Mouse (Mus musculus) ovary, postnatal 36 days (tissue): Measurements from ENCODE around the gene Ift122.

Experiments
- DNase-seq: peaks from one replicate; pipeline ENCODE4 v3.0.0; 2022; ENCODE audit warnings: low spot score, mixed read lengths

Gene Ift122

GRCm38 (mm10) chr6:115959151-115959691 is 106.0 kb downstream of the Ift122 start:
- peak; percentile 76 for DNase-seq

- DNase-seq, result no peak
Observed at GRCm38 (mm10) chr6:115960322-115960721, 107.1 kb downstream of the Ift122 start.

- no peak for DNase-seq
Observed at GRCm38 (mm10) chr6:115961743-115962142, 108.5 kb downstream of the Ift122 start.

DNA sequence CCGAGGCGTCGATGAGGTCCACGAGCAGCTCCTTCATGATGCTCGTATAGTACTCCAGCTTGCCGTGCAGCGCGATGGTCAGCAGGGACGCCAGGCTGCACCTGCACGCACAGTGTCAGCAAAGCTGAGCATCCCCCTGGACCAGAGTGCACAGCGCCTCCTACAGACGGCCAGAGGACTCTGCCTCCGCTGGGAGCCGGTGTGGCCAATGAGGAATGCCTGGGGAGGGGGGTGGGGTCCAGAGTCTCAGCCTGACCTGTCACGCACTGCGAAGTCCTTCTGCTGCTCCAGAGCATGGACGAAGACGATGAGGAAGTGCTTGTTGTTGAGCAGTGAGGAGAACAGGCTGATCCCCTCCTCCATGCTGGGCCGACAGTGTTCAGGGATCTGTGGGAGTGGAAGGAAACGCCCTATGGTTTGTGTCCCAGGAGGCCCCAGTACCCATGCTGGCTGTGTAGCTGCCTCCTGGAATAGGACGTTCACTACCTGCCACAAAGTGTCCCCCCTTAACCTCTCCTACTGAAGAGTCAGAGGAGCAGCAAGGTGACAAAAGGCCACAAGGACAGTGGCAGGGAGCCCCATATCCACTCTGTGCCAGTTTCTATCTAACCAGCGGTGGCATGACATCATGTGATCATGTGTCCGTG is 109.3 kb downstream of the Ift122 start:
- no peak for DNase-seq

DNA sequence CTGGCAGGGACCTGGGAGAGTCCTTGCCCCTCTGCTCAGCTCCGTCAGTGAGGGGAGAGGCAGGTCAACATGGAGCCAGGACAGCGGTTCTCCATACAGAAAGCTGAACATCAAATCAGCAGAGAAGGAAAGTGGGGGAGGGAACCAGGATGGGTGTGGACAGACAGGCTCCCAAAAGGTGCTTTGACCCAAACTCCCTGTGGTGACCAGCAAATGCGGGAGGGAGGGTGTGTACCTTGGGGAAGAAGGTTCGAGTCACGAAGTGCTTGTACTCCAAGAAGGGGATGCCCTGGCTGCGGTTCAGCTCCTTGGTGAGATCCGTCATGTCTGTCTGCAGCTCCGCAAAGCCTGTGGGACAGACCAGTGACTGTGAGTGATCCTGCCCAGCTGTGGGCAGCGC is 110.4 kb downstream of the Ift122 start:
- no peak for DNase-seq

GRCm38 (mm10) chr6:115966227-115966966 is 113.1 kb downstream of the Ift122 start:
- no peak for DNase-seq

GRCm38 (mm10) chr6:115967291-115967880 is 114.1 kb downstream of the Ift122 start:
- DNase-seq, result no peak

DNA sequence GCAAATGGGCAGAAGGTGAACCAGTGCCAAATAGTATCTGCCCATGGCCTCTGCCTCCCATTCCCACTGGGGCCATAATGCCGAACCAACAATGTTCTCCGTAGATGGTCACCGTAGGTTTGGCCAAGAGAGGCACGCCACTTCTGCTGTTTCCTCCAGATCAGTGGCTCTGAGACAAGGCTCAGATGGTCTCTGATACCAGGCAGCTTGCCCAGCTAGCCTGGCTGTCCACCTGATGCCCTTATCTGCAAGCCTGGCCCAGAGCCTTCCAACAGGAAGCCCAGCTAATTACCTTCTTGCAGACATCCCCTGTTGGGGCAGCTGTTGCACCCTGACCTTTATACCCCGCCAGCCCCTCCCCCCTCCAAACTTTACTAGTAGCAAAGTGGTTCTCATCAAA is 114.8 kb downstream of the Ift122 start:
- no peak for DNase-seq

DNA sequence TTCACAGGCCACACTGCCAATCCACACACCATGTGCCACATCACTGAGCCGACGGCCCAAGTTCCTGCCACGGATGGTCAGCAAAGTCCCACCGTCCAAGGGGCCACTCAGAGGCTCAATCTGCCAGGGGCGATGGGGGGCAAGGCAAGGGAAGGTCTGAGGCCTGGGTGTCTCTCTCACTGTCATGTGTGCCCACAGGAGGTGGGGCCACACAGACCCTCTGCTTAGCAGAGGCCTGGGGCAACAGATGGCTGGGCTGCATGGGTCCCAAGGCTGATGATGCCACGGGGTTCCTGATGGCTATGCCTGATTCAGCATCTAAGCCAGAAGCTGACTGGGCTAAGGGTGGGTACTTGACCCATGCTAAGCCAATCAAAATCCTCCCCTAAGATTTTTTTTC is 115.4 kb downstream of the Ift122 start:
- DNase-seq, result no peak

DNA sequence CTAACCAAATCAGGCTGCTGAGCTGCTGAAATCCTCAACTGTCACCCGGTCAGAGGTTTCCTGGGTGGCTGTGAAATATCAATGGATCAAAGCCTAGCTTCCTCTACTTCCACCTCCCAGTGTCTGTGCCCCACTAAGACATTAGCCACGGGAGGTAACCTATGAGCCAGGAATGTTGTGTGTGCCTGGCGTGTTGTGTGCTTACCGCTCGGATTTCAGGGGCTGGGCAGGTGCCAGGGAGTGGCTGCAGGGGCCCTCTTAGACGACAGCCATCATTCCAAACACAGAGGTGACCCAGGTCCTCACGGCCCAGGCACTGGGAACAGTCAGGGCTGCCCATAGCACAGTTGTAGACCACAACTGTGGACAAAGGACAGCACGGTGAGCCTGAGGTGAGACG is 115.8 kb downstream of the Ift122 start:
- DNase-seq, result no peak

DNA sequence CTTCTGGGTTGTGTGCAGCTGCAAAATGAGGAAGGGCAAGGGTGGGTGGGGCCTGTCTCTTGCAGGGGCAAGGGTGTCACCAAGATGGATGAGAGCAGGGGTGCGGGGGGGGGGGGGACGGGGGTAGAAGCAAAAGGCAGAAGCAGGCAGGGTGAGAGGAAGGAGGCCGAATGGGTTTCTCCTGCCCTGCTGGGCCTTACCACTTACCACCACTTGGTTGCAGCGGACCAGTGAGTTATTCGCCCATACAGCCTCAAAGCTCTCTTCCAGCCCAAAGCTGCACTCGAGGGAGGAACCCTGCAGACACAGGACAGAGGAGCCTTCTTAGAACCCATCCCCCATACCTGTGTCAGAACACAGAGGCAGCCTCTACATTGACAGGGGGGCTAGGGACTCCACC is 116.7 kb downstream of the Ift122 start:
- no peak for DNase-seq

- no peak for DNase-seq
Observed at GRCm38 (mm10) chr6:115971273-115972060, 118.2 kb downstream of the Ift122 start.

GRCm38 (mm10) chr6:115972083-115972764 is 119.0 kb downstream of the Ift122 start:
- DNase-seq, result no peak

GRCm38 (mm10) chr6:115973139-115973875 is 120.0 kb downstream of the Ift122 start:
- DNase-seq, result no peak

DNA sequence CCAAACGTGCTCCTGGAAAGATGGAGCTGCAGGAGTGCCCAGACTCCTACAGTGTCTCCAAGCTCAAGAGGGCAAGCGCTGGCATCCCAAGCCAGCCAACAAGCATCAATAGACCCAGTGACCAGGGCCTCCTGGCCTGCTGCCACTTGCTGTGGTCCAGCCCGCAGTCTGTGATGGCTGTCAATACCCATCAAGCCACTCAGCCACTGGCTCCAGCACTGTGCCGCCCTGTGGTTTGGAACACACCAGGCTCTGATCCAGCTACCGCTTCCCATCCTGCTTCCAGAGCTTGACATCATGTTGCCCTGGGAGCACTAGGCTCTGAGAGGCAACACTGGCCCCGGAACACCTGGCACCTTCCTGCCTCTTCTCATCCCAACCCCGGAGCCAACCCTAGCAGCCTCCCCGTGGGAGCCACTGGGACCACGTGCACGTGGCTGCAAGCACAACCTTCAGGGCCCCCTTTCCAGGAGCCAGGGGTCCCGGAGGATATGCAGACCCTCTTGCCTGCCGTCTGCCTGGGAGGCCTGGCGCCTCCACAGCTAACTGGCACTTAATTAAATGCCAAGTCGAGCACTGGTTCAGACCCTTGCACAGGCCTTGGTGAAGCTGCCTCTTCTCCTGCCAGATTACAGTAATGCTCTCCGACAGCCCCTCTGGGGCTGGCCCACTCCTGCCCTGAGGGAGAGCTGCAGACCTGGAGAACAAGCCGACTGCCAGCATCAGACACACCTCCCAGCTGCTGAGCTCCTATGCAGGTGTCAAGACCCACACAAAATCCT is 120.8 kb downstream of the Ift122 start:
- no peak for DNase-seq

DNA sequence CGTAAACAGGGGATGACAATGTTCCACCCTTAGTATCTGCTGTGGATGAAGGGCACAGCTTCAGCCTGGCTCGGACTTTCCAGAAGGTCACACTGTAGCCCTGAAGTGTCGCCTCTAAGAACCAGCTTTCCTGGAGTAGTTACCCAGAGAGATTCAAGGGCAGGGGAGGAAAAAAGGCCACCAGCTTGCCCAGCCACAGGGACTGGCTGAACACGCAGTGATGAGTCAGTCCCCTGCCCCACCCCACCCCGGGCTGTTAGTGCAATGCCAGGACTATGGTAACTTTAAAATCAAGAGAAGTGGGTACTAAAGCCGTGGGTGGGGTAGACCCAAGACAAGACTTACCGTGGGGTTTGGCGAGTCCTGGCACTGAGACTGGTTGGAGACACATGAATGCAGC is 122.3 kb downstream of the Ift122 start:
- no peak for DNase-seq
